Mouse (Mus musculus) megakaryocyte, embryonic 14.5 days (primary cell): Measurements from ENCODE around the gene Fer. TPM values are rescaled to one million over a fixed set of nuclear protein-coding genes. Genes with fewer than 3 reads are reported as not detected.

Experiments used
- H3K27me3 ChIP-seq: replicated peaks from 2 replicates; pipeline ENCODE3; 2012; ENCODE audit warnings: inconsistent platforms
- H3K36me3 ChIP-seq: replicated peaks from 2 replicates; pipeline ENCODE3; 2012; ENCODE audit warnings: low read length, inconsistent platforms, mixed read lengths
- H3K4me1 ChIP-seq: 2 replicates; pipeline ENCODE4 v1.6.1; 2012; ENCODE audit warnings: inconsistent platforms
- H3K4me3 ChIP-seq: replicated peaks from 2 replicates; pipeline ENCODE3; 2012; ENCODE audit warnings: moderate library complexity, mild to moderate bottlenecking, inconsistent platforms
- H3K9me3 ChIP-seq: 2 replicates; pipeline ENCODE4 v1.6.1; 2012; ENCODE audit warnings: inconsistent platforms
- FLI1 ChIP-seq: IDR thresholded peaks from 2 replicates; pipeline ENCODE4 v1.6.1; 2012; ENCODE audit warnings: low read length, inconsistent platforms, mixed read lengths
- GATA1 ChIP-seq: IDR thresholded peaks from 3 replicates; pipeline ENCODE4 v1.6.1; 2012; ENCODE audit warnings: mixed read lengths, low read length, inconsistent platforms, borderline replicate concordance
- polyA plus RNA-seq: library from polyadenylated mRNA; stranded (reverse); fragments of >175 nt; gene quantifications from 2 replicates; pipeline ENCODE4 v1.2.3, GENCODE M21; 2012; ENCODE audit warnings: low replicate concordance; ENCODE audit not compliant: insufficient read depth

The Fer gene
- polyA plus RNA-seq, 1 experiment = 2.2 TPM

DNA sequence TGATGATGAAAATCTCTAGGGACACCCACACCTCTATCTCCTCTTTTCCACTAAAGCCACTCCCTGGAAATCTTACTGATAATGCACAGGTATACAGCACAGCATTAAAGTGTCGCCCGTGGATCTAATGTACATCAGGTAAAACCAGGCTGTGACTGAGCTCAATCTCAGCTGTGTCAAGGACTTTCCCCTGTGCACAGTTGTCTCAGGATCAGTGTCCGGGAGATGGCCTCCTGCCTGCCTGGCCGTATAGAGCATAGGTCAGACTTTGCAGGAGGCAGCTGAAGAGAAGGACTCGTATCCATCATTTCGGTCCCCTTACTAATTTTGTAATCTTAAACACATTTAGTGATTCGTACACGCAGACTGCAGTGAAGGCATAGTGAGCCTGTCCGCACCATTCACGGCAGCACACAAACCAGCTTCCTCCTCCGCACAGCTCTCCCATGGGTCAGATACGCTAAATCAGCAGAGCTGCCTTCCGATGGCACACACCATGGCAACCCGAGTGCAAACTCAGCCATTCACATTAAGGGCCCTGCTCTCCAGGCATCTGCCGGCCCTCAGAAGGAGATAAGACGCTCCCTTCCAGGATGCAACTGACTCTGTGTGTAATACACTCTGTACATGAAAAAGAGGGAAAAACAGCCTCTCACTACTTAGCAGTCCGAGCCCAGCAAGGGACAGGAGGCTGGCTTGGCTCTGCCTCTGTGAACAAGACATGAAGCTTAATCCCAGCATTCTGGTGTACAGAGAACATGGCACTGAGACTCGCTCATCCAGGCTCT lies 277.4 kb downstream of the Fer start:
- peaks cover 87% of the 10 kb centered on the region for H3K36me3 ChIP-seq
- no peak for TF ChIP-seq GATA1
- TF ChIP-seq FLI1 = no peak
- no peak overlapping the region for H3K4me3 ChIP-seq
- peaks cover 37% of the 10 kb centered on the region for H3K4me1 ChIP-seq
- no peaks in the 10 kb centered on the region for H3K27me3 ChIP-seq
- no peaks in the 10 kb centered on the region for H3K9me3 ChIP-seq

DNA sequence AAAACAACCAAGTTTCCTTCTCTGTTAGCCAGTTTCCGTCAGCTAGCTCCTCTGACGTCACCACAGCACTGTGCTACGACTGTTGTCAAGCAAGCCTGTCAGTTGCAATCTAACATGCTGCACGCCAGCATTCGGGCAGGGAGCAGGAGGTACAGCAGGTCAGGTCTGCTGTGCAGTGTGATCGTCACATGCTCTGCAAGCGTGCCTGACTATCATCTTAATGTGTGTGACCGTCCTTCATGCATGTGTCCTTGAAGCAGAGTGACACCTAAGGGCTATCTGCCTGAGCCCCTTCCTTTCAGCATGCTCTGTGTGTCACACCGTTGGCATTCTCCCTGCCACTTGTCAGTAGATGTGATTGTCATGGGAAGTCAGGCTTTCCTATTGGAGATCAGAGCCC lies 279.0 kb downstream of the Fer start:
- Histone ChIP-seq H3K9me3 (no peaks in the 10 kb centered on the region), H3K36me3 (peaks cover 73% of the 10 kb centered on the region)
- no peak for TF ChIP-seq FLI1

DNA sequence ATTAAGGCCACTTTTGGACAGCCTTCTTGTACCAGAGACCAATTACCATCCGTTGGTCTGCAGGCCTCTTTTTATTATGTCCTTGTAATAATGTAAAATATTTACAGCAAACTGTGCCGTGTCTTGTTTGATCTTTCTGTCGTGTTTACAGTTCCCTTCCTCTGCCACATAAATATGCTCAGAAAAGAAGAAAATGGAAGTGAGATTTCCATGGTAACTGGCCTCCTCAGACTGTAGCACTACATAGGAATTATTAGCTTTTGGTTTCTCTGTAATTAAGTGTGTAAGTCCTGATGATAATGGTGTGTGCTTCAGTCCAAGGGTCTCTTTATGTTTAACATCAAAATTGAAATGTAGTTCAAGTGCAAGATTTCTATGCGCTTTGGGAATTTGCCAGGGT lies 283.5 kb downstream of the Fer start:
- Histone ChIP-seq H3K4me1 (peaks cover 6% of the 10 kb centered on the region; the same call in 1 of the 2 replicates), H3K27me3 (no peaks in the 10 kb centered on the region), H3K36me3 (peaks cover 30% of the 10 kb centered on the region), H3K4me3 (no peak overlapping the region), H3K9me3 (peaks cover 11% of the 10 kb centered on the region)
- TF ChIP-seq FLI1 (no peak), GATA1 (no peak)

More for the DNA sequence above, 279.0 kb downstream of the Fer start:
- Histone ChIP-seq H3K27me3 (no peaks in the 10 kb centered on the region), H3K4me3 (peak overlapping the region; percentile 44), H3K4me1 (peaks cover 22% of the 10 kb centered on the region)

DNA sequence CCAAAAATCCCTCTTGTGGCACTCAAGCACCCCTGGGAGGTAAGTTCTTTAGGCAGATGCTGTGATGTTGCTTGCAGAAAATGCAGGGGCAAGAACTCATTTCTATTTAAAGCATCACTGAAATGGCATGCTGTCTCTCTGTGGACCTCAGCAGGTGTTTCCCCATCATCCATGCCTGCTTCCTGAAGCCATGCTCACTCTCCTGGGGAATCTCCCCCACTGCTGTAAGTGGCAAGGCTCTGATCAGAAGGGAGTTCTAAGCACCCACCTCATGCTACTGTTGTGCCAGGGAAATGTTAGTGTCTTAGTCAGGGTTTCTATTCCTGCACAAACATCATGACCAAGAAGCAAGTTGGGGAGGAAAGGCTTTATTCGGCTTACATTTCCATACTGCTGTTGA lies 287.9 kb downstream of the Fer start:
- no peaks in the 10 kb centered on the region for H3K36me3 ChIP-seq
- peaks cover 2% of the 10 kb centered on the region; the same call in 1 of the 2 replicates for H3K4me1 ChIP-seq
- no peak for TF ChIP-seq GATA1
- no peak for TF ChIP-seq FLI1
- no peaks in the 10 kb centered on the region for H3K27me3 ChIP-seq
- H3K4me3 ChIP-seq = no peak overlapping the region
- H3K9me3 ChIP-seq = peaks cover 27% of the 10 kb centered on the region

DNA sequence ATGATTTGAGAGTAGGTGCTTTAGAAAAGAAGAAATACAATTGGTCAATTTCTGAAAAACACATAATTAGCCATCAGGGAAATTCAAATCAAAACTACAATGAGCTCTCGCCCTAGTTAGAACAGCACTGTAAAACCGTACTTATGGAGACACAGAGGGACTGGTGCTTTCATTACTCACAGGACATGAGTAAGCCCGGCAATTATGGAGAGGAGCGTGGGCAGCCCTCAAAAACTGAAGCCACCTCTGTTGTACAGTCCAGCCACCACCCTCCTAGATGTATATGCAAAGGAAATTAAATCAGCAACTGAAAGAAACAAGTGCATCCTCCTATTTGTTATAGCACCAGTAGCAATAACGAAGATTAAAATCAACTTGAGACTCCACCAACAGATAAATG lies 304.9 kb downstream of the Fer start:
- Histone ChIP-seq H3K4me1 (no peaks in the 10 kb centered on the region), H3K9me3 (peaks cover 10% of the 10 kb centered on the region), H3K27me3 (peaks cover 2% of the 10 kb centered on the region), H3K36me3 (no peaks in the 10 kb centered on the region), H3K4me3 (no peak overlapping the region)
- TF ChIP-seq GATA1 = no peak
- no peak for TF ChIP-seq FLI1

DNA sequence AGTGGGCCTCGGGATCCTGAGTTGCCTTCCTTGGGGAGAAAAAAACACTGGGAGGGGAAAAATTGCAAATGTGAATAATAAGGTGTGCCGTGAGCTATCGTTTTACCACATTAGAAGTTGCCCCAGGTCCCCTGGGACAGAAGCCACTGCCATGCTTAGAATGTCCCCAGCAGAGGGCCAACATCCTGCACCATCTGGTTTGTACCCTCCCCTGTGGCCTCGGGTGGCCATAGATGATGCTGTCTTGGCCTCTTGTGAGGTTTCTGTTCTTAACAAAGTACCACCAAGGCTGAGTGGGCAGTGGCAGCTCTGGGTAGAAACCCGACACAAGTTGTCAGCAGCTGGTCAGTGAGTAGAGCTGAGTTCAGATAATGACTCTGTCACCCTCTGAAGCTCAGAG lies 307.2 kb downstream of the Fer start:
- TF ChIP-seq GATA1 = no peak
- TF ChIP-seq FLI1 = no peak
- peaks cover 10% of the 10 kb centered on the region for H3K9me3 ChIP-seq
- H3K4me1 ChIP-seq = no peaks in the 10 kb centered on the region
- no peaks in the 10 kb centered on the region for H3K36me3 ChIP-seq
- no peak overlapping the region for H3K4me3 ChIP-seq
- peaks cover 2% of the 10 kb centered on the region for H3K27me3 ChIP-seq

DNA sequence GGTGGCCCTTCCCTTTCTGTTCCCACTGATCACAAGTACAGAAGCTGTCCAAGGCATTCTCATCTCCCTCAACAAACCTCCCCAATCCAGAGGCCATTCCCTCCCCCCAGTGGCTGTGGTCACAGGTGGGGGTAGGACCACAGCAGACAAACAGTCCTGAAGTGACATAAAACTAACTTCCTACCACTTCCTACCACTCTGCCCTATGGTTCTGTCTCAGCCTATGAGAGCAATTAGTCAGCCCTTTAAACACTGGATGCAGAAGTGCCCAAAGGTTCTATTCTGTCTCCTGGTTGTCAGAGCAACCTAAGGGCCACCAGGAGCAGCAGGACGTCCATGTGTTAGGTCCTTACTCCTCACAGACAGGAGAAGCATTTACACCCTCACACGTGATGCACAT lies 309.6 kb downstream of the Fer start:
- no peak for TF ChIP-seq GATA1
- no peak for TF ChIP-seq FLI1
- Histone ChIP-seq H3K36me3 (no peaks in the 10 kb centered on the region), H3K27me3 (peaks cover 5% of the 10 kb centered on the region), H3K4me1 (no peaks in the 10 kb centered on the region), H3K9me3 (peaks cover 10% of the 10 kb centered on the region), H3K4me3 (no peak overlapping the region)

DNA sequence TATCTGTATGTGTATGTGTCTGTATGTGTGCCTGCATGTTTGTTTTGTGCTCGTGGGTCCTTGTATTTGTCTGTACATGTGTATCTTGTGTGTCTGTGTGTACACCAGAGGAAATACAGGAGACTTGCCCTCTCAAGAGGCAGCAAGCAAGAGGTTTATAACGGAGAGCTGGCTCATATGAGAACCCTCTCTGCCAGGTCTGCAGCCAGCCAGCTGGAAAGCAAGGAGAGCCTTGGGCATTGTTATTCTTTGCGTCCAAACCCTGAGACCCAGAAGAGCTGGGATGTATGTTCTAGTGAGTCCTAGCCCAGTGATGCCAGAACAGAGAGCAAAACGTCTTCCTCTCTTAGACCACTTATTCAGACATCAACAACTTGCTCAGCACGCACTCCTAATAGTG lies 317.7 kb downstream of the Fer start:
- no peak for TF ChIP-seq FLI1
- no peak for TF ChIP-seq GATA1
- Histone ChIP-seq H3K4me1 (peaks cover 5% of the 10 kb centered on the region; the same call in 1 of the 2 replicates), H3K36me3 (no peaks in the 10 kb centered on the region), H3K9me3 (peaks cover 9% of the 10 kb centered on the region; the same call in 1 of the 2 replicates), H3K4me3 (no peak overlapping the region), H3K27me3 (peaks cover 8% of the 10 kb centered on the region)

DNA sequence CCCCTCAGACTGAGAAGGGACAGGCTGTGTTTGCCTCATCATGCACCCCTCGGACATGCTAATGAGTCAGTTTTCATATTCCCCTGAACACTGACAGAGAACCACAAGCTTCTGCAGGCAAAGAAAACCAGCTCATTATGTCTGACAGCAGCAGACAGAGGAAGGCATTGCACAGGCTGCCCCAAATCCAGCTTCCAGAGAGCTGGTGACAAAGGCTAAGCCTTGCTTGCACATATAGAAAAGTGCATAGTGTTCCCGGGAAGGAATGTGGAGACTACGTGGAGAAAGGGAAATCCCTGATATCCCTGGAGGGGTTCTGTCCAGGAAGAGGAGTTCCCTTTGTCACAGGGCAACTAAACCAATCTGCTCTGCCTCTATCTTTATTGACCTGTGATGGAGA lies 318.4 kb downstream of the Fer start:
- Histone ChIP-seq H3K4me1 (peaks cover 5% of the 10 kb centered on the region; the same call in 1 of the 2 replicates), H3K27me3 (peaks cover 11% of the 10 kb centered on the region), H3K9me3 (peaks cover 9% of the 10 kb centered on the region; the same call in 1 of the 2 replicates), H3K36me3 (no peaks in the 10 kb centered on the region), H3K4me3 (no peak overlapping the region)
- TF ChIP-seq GATA1 = no peak

DNA sequence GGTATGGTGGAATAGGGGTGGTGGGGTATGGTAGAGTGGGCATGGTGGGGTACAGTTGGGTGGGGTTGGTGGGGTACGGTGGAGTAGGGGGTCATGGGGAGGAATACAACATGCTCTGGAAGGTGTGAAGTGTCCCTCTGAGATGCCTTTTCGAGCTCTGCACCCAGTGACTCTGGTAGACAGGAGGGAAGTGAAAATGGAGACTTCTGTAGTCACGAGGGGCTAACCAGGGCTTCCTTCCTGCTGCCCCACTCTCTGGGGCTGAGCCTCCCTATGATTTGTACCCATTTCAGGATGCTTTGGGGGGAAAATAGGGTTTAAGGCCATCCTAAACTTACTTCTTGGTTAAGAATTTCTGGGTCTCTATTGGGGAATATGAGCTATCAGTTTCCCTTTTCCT lies 319.7 kb downstream of the Fer start:
- no peak overlapping the region for H3K4me3 ChIP-seq
- H3K36me3 ChIP-seq = no peaks in the 10 kb centered on the region
- H3K9me3 ChIP-seq = peaks cover 12% of the 10 kb centered on the region; the same call in 1 of the 2 replicates
- H3K27me3 ChIP-seq = peaks cover 10% of the 10 kb centered on the region
- no peak for TF ChIP-seq FLI1
- no peak for TF ChIP-seq GATA1
- peaks cover 5% of the 10 kb centered on the region; the same call in 1 of the 2 replicates for H3K4me1 ChIP-seq

DNA sequence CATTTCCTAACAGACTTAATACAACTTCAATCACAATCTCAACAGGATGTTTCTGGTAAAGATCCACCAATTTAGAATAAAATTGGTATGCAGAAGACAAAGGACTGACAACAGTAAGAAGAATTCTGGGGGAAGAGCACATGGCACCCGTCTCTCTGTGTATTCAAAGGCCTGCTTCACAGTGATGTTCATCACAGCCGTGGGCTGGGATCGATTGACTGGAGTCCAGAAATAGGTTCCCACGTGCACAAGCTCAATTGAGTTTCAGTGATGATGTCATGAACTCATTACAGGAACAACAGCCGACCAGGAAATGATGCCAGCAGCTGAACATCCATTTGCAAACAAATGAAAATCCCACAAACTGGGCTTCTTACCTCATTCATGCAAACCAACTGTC lies 320.3 kb downstream of the Fer start:
- Histone ChIP-seq H3K4me3 (no peak overlapping the region), H3K36me3 (no peaks in the 10 kb centered on the region), H3K27me3 (peaks cover 10% of the 10 kb centered on the region), H3K4me1 (peaks cover 5% of the 10 kb centered on the region; the same call in 1 of the 2 replicates), H3K9me3 (peaks cover 12% of the 10 kb centered on the region; the same call in 1 of the 2 replicates)
- no peak for TF ChIP-seq FLI1
- TF ChIP-seq GATA1 = no peak

Other genes starting within 250 kb of the Fer start
- gene A930002H24Rik, start 729 bp downstream of the Fer start, polyA plus RNA-seq = 5.5 TPM in 1 of 2 replicates, not detected in the other